Comparison of ENCODE assay signal across 23 mouse cellular contexts in genomic region chr7:45043307-45043706, GRCm38 (mm10).
"Had no signal": no experiment of that assay in that cellular context is flagged by ENCODE, and none has a peak within 500 bp of the region (broad histone marks: within the 10 kb centered on the region; RNA-seq: fewer than 3 reads in every experiment).

No protein-coding gene starts in this region.

- H3K4me2 ChIP-seq: limb, embryonic 12.5 days; limb, embryonic 15.5 days; liver, embryonic 11.5 days; lung, embryonic 14.5 days; midbrain, embryonic 12.5 days; midbrain, embryonic 15.5 days; neural tube, embryonic 12.5 days; neural tube, embryonic 15.5 days; stomach, embryonic 15.5 days had no signal

- H3K4me3 ChIP-seq: limb, embryonic 12.5 days; limb, embryonic 15.5 days; megakaryocyte, embryonic 14.5 days; midbrain, embryonic 12.5 days; midbrain, embryonic 15.5 days; neural tube, embryonic 12.5 days; neural tube, embryonic 15.5 days; stomach, embryonic 15.5 days had no signal

- DNase-seq: kidney, adult 9 months; kidney, postnatal 14 days; kidney, postnatal 4 days; left cerebral cortex, postnatal 4 days; liver, postnatal 0 days; lung, embryonic 14.5 days; right cerebral cortex, adult 18-20 months; right cerebral cortex, postnatal 14 days; right cerebral cortex, postnatal 4 days; thymus, adult 18-20 months; thymus, postnatal 36 days had no signal

- H3K27ac ChIP-seq: limb, embryonic 12.5 days; limb, embryonic 15.5 days; liver, embryonic 14.5 days; macrophage; midbrain, embryonic 12.5 days; midbrain, embryonic 15.5 days; neural tube, embryonic 12.5 days; neural tube, embryonic 15.5 days; stomach, embryonic 15.5 days had no signal

- H3K27me3 ChIP-seq: limb, embryonic 12.5 days; limb, embryonic 15.5 days; megakaryocyte, embryonic 14.5 days; midbrain, embryonic 12.5 days; midbrain, embryonic 15.5 days; neural tube, embryonic 12.5 days; neural tube, embryonic 15.5 days; stomach, embryonic 15.5 days had no signal

- H3K9ac ChIP-seq: limb, embryonic 12.5 days; limb, embryonic 15.5 days; liver, embryonic 14.5 days; liver, postnatal 0 days; lung, embryonic 14.5 days; midbrain, embryonic 12.5 days; midbrain, embryonic 15.5 days; neural tube, embryonic 12.5 days; neural tube, embryonic 15.5 days; stomach, embryonic 15.5 days had no signal

- ATAC-seq: liver, postnatal 0 days; lung, postnatal 0 days; midbrain, embryonic 15.5 days had no signal

- H3K9me3 ChIP-seq: limb, embryonic 12.5 days; limb, embryonic 15.5 days; megakaryocyte, embryonic 14.5 days; midbrain, embryonic 12.5 days; midbrain, embryonic 15.5 days; neural tube, embryonic 12.5 days; neural tube, embryonic 15.5 days; stomach, embryonic 15.5 days had no signal

- H3K4me1 ChIP-seq: midbrain, embryonic 15.5 days; neural tube, embryonic 12.5 days; neural tube, embryonic 15.5 days; stomach, embryonic 15.5 days had no signal
